Mouse (Mus musculus): Measurements from ENCODE around the gene Camk2d.

GRCm38 (mm10) chr3:126693302-126693701, 97.2 kb downstream of the Camk2d start:
- TF ChIP-seq CTCF (IDR thresholded peaks at IDR 0.05; ENCODE audit: low read depth) (no peak), EP300 (IDR thresholded peaks at IDR 0.05; ENCODE audit: low read depth) (no peak)

Measured in liver, postnatal 0 days (tissue).